Mouse (Mus musculus) regulatory T cell (primary cell): ENCODE results near the gene Slco2b1.

Experiments
- in situ Hi-C: fragments of 300-600 bp; cut with MboI, MseI; formaldehyde crosslinking; loops from one replicate; pipeline ENCODE4 v1.15.1; 2025; ENCODE audit warnings: high pct_unique_total_duplicates

The Slco2b1 gene

GRCm38 (mm10) chr7:99654244-99654643 lies 56.9 kb downstream of the Slco2b1 start:
- in situ Hi-C loops, result no loop called here

- in situ Hi-C loops, result no loop called here
These were observed 61.6 kb downstream of the Slco2b1 start for GRCm38 (mm10) chr7:99649585-99649984.

DNA sequence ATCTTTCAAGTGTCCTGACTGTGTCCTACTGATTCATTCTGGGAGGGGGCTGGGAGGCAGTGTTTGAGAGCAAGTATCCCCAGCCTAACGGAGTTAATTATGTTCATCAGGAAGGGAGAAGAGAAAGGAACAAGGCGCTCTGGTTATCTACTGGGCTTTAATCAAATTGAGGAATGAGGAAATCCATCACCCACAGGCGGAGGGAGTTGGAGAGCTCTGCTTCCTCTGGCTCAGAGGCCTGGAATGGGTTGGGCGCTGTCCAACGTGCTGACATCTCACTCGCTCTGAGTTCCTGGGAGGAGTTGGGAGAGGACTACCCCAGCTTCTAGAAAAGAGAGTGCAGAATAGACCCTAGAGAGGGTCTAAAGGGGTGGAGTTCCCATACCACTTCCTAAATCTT lies 62.5 kb downstream of the Slco2b1 start:
- in situ Hi-C loops, result no loop called here

DNA sequence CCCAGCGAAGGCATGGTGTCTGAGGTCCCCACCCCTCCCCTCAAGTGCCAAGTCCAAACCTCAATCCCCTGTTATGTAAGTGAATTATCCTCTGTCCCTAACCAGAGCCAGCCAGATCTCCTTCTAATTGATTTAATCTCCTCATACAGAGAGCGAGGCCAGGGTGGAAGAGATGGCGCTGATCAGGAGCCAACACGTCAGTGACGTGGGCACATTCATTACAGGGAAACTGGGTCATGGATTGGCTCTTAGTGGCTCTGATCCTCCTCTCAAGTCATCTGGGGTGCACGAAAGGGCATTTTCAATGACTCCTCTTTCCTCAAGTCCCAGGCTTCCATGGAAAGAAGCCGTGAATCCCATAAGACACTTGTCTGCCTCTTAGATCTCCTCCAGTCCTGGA lies 66.4 kb downstream of the Slco2b1 start:
- in situ Hi-C loops, result no loop called here

GRCm38 (mm10) chr7:99642078-99642477 lies 69.1 kb downstream of the Slco2b1 start:
- in situ Hi-C loops, result no loop called here

DNA sequence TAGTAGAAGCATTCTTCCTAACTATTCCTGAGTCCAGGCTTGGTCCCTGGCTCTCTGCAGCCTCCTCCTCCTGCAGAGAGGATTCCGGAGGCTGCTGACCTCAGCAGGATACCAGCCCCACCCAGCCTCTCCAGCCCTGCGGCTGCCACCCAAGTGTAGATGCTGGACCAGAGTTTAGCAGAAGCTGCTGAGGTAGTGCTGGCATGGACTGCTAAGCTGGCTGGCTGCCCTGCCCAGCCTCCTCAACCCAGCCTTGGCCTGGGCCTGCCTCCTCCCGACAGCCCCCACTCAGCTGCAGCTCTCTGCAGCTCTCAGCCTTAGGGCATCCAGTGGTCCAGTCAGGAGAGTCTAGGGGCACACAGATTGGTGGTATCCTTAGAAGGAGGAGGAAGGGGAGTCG lies 69.9 kb downstream of the Slco2b1 start:
- in situ Hi-C loops, result no loop called here

- in situ Hi-C loops, result no loop called here
These were observed 77.0 kb downstream of the Slco2b1 start for GRCm38 (mm10) chr7:99633966-99634665.

DNA sequence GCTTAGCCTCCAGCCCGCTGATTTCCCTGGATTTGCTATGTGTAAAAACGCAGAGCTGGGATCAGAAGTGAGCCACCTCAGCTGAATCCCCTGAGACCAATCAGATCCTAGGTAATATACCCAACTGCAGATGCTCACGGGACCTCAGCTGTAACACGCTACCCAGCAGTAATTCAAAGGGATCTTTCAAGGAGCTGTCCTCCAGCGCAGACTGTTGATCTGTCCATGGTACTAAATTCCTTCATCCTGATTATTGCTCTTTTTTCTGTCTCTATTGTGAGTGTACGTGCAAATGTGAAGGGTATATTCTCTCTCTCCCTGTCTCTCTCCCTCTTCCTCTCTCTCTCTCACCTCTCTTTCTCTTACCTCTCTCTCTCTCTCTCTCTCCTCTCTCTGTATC lies 78.9 kb downstream of the Slco2b1 start:
- in situ Hi-C loops, result no loop called here

DNA sequence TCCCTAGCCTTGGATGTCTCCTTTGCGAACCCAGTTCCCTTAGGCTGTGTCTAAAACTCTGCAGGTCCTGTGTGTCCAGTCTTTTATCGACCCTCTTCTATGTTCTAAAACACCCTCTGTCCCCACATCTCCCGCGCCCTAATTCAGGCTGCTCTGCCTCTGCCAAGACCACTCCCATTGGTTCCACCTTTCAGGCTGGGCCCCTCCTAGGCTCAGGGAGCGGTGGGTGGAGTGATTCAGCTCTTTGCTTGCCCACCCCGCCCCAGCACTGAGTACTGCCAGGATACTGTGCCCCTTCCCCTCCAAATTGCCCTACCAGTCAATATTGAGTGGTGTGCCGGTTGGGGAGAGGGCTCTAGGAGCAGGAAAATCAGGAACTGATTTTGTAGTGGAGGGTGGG lies 83.8 kb downstream of the Slco2b1 start:
- in situ Hi-C loops, result no loop called here

GRCm38 (mm10) chr7:99626376-99627270 lies 84.5 kb downstream of the Slco2b1 start, which contains the start of gene Tpbgl:
TSS of gene Tpbgl (minus strand) at chr7:99627103.
- in situ Hi-C loops, result no loop called here

DNA sequence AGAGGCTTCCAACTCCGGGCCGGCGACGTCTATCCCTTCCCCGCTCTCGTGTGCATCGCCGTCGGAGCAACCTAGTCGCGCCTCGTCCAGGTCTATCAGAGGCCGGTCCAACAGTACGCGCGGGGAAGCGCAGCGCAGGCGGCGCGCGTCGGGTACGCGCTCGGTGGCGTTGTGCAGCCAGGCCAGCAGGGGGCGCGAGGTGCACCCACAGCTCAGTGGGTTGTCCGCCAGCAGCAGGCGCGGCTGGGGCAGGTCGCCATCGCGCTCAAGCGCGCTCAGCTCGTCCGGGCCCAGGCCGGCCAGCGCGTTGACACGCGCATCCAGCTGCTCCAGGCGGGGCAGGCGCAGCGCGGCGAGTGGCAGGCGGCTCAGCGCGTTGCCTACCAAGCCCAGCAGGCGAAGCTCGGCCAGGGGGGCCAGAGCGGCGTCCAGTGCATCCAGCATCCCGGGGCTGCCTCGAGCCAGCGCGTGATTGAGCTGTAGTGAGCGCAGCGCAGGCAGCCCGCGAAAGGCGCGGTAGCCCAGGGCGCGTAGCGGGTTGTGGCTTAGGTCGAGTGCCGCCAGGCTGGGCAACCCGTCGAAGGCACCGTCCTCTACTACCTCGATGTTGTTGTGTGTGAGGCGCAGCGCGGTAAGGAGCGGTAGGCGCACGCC lies 85.3 kb downstream of the Slco2b1 start:
- in situ Hi-C loops, result no loop called here

DNA sequence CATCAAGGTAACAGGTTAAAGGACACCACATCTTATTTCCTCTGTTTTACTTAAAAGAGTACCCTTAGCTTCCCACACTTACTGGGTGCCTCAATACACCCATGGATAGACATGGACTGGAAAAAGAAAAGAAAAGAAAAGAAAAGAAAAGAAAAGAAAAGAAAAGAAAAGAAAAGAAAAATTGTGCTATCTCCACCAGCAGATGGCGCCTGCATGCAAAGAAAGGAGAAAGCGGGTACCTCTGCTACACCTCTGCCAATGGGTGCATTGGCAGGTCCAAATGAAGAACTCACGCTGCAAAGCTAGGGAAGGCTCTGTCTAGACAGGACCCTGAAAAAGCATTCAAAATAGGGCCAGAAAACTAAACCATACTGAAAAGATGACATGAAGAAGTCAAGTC lies 92.3 kb downstream of the Slco2b1 start:
- in situ Hi-C loops, result no loop called here

DNA sequence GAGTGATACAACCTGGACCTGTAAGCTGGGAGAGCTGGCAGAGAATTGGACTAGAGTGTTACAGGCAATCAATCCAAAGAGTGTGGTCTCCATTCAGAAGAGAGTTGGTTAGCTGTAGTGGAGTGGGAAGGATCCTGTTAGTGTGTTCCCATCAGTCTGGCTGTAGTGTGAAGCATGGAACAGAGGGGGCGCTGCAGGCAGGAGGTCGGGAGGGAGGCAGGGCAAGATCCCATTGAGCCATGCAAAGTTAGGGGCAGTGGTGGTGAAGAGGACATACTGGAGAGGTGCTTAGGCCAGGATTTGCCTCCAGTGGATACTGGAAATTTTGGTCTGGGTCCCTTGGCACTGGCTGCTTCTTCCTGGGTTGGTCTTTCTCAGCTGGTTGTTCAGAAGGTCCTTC lies 92.9 kb downstream of the Slco2b1 start:
- in situ Hi-C loops, result no loop called here
